Comparison of ENCODE assay signal across 20 mouse cellular contexts in the genomic region with DNA sequence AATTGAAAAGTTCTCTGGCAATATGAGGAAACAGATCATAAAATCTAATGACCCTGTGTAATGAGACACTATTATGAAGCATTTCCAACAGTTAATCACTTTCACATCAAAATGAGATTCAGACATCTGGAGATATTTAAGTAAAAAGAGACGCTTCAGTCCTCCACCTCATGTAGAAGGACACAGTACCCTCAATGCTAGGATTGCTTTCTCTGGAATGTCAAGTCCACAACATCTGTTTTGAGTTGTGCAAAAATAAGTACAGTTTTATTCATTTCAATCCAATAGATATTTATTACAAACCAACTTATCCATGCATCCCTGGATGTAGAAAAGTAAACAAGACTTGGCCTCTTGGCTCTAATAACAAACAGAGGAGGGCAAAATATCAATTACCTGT.
"Had no signal": no experiment of that assay in that cellular context is flagged by ENCODE, and none has a peak within 500 bp of the region (broad histone marks: within the 10 kb centered on the region; RNA-seq: fewer than 3 reads in every experiment).

No protein-coding gene starts in this region.

- H3K4me1 ChIP-seq: kidney, embryonic 15.5 days; liver, embryonic 13.5 days; midbrain, embryonic 12.5 days; midbrain, embryonic 15.5 days; neural tube, embryonic 12.5 days had no signal

- H3K27ac ChIP-seq: kidney, embryonic 15.5 days; limb, embryonic 13.5 days; liver, embryonic 13.5 days; midbrain, embryonic 12.5 days; midbrain, embryonic 15.5 days; neural tube, embryonic 12.5 days; neural tube, embryonic 15.5 days; stomach, postnatal 0 days had no signal

- H3K4me3 ChIP-seq: kidney, embryonic 15.5 days; limb, embryonic 13.5 days; liver, embryonic 13.5 days; midbrain, embryonic 12.5 days; midbrain, embryonic 15.5 days; neural tube, embryonic 12.5 days; neural tube, embryonic 15.5 days had no signal

- H3K27me3 ChIP-seq: kidney, embryonic 15.5 days; limb, embryonic 13.5 days; liver, embryonic 13.5 days; midbrain, embryonic 12.5 days; midbrain, embryonic 15.5 days; neural tube, embryonic 12.5 days; neural tube, embryonic 15.5 days had no signal

- H3K4me2 ChIP-seq: kidney, embryonic 15.5 days; limb, embryonic 13.5 days; liver, embryonic 13.5 days; midbrain, embryonic 12.5 days; midbrain, embryonic 15.5 days; neural tube, embryonic 12.5 days; neural tube, embryonic 15.5 days had no signal

- ATAC-seq: midbrain, embryonic 15.5 days had no signal

- DNase-seq: kidney, adult 8-10 months; kidney, postnatal 14 days; kidney, postnatal 4 days; left cerebral cortex, postnatal 4 days; liver, embryonic 13.5 days; lung, adult 2 months; lung, postnatal 14 days; lung, postnatal 4 days; right cerebral cortex, adult 18-20 months; right cerebral cortex, postnatal 14 days; right cerebral cortex, postnatal 4 days; thymus, adult 2 months; thymus, postnatal 14 days had no signal

- H3K36me3 ChIP-seq: kidney, embryonic 15.5 days; limb, embryonic 13.5 days; liver, embryonic 13.5 days; midbrain, embryonic 12.5 days; midbrain, embryonic 15.5 days; neural tube, embryonic 12.5 days; neural tube, embryonic 15.5 days had no signal

- H3K9ac ChIP-seq: kidney, embryonic 15.5 days; limb, embryonic 13.5 days; liver, embryonic 13.5 days; midbrain, embryonic 12.5 days; midbrain, embryonic 15.5 days; neural tube, embryonic 12.5 days; neural tube, embryonic 15.5 days had no signal

- H3K9me3 ChIP-seq: kidney, embryonic 15.5 days; limb, embryonic 13.5 days; liver, embryonic 13.5 days; midbrain, embryonic 12.5 days; midbrain, embryonic 15.5 days; neural tube, embryonic 12.5 days; neural tube, embryonic 15.5 days had no signal
